Mouse (Mus musculus): ENCODE results near the gene Mmp27.

The Mmp27 gene

DNA sequence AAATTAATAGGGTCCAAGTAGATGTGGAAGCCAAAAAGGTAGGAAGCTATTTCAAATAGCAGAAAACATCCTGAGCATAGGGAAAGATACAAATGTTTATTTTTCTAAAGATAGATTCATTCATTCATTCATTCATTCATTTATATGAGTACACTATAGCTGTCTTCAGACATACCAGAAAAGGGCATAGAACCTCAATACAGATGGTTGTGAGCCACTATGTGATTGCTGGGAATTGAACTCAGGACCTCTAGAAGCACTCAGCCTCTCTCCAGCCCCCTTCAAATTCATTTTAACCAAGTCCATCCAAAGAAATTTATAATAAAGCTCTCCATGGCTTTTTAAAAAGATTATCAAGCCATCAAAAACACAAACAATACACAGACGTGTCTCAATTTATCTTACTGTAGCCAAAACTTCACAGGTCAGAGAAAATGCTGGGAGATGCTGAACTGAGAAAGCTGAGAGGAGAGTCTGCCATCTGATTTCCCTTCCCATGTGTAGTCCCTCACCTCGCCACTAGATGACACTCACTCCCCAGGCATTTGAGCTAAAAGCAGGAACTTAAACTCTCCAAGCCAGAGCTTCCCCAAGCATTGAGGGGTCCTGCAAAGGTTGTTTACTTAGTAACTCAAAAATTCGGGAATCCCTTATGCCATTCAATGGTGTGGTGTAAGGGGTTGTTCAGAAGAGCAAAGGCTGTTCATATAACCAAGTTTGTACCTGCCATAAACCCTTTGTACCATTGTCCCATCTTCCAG lies 32.0 kb downstream of the Mmp27 start:
- peak; percentile 79 to 84 for DNase-seq (ENCODE audit: low spot score in 2 of 2)

- no peak for DNase-seq (ENCODE audit: low spot score in 2 of 2)
Measured at GRCm38 (mm10) chr9:7604005-7604404, 32.8 kb downstream of the Mmp27 start.

GRCm38 (mm10) chr9:7605638-7606037 lies 34.4 kb downstream of the Mmp27 start:
- DNase-seq (ENCODE audit: low spot score in 2 of 2): no peak

- no peak for DNase-seq (ENCODE audit: low spot score in 2 of 2)
Measured at GRCm38 (mm10) chr9:7622582-7622981, 51.4 kb downstream of the Mmp27 start.

DNA sequence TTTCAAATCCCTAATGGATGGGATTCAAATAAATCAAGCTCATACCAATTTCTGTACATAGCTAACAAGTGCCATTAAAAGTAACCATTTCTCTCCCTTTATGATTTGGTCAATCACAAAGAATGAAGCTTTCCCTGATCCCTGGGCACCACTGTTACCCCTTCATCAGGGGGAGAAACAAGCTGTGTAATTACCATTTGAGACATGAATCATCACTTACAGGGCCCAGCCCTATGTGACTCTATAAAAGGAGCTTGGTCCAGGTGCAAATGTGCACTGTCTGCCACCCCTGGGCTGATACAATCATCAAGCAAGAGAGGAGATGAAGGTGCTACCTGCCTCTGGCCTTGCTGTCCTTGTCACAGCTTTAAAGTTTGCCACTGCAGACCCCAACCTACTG lies 56.7 kb downstream of the Mmp27 start, which contains the start of gene Mmp20:
TSS of gene Mmp20 (plus strand) at position 301 of the 400 bp plus-strand sequence.
- no peak for DNase-seq (ENCODE audit: low spot score in 2 of 2)
